Mouse (Mus musculus): ENCODE data around the gene Bag6. TPM values are rescaled to one million over a fixed set of nuclear protein-coding genes. Genes with fewer than 3 reads are reported as not detected.
A peak's percentile ranks its signal among the peaks of the same experiment; 100 is the strongest.

Gene Bag6
- polyA plus RNA-seq, 1 experiment: 271 TPM

- Histone ChIP-seq H3ac (ENCODE audit: control insufficient read depth, insufficient read length) (no peak overlapping the region), H3K79me2 (ENCODE audit: control insufficient read depth, insufficient read depth) (peaks cover 36% of the 10 kb centered on the region), H3K4me2 (ENCODE audit: low read depth) (peak overlapping the region; percentile 96), H3K36me3 (ENCODE audit: control insufficient read depth, insufficient read depth) (peaks cover 6% of the 10 kb centered on the region), H3K4me3 (peak overlapping the region; percentile 83), H3K27me3 (ENCODE audit: control insufficient read depth, insufficient read depth, insufficient read length) (no peaks in the 10 kb centered on the region)
- TF ChIP-seq POLR2AphosphoS2 (IDR thresholded peaks at IDR 0.05; ENCODE audit: insufficient read length, low read depth): no peak
- TF ChIP-seq TCF12 (IDR thresholded peaks at IDR 0.05; ENCODE audit: insufficient read depth, poor library complexity, severe bottlenecking): no peak
- no peak for TF ChIP-seq CEBPB (IDR thresholded peaks at IDR 0.05; ENCODE audit: insufficient read depth, poor library complexity, severe bottlenecking)
- TF ChIP-seq E2F4 (IDR thresholded peaks at IDR 0.05; ENCODE audit: insufficient read depth): no peak
- TF ChIP-seq MYOD1 (IDR thresholded peaks at IDR 0.05; ENCODE audit: control insufficient read depth in 1 of 3, insufficient read length in 2 of 3, low read depth in 2 of 3): no peak
- no peak for TF ChIP-seq MAX (IDR thresholded peaks at IDR 0.05; ENCODE audit: low read depth)
- TF ChIP-seq POLR2A (IDR thresholded peaks at IDR 0.05; ENCODE audit: insufficient read length, low read depth): no peak
- no peak for TF ChIP-seq TCF3 (IDR thresholded peaks at IDR 0.05; ENCODE audit: insufficient read length, low read depth)
- no peak for TF ChIP-seq SRF (IDR thresholded peaks at IDR 0.05; ENCODE audit: control insufficient read depth, insufficient read length, low read depth)
- TF ChIP-seq REST (IDR thresholded peaks at IDR 0.05; ENCODE audit: insufficient read depth, insufficient read length): no peak
- no peak for TF ChIP-seq MYOG (IDR thresholded peaks at IDR 0.05; ENCODE audit: control insufficient read depth in 1 of 3, insufficient read depth in 1 of 3, insufficient read length in 2 of 3, low read depth in 2 of 3)
- TF ChIP-seq USF1 (IDR thresholded peaks at IDR 0.05; ENCODE audit: low read depth): no peak
Measured at GRCm38 (mm10) chr17:35166352-35167035, 31.5 kb downstream of the Bag6 start.

GRCm38 (mm10) chr17:35167794-35168193 is 32.8 kb downstream of the Bag6 start:
- Histone ChIP-seq H3K36me3 (ENCODE audit: control insufficient read depth, insufficient read depth) (no peaks in the 10 kb centered on the region), H3ac (ENCODE audit: control insufficient read depth, insufficient read length) (no peak overlapping the region), H3K27me3 (ENCODE audit: control insufficient read depth, insufficient read depth, insufficient read length) (no peaks in the 10 kb centered on the region), H3K79me2 (ENCODE audit: control insufficient read depth, insufficient read depth) (peaks cover 23% of the 10 kb centered on the region), H3K4me2 (ENCODE audit: low read depth) (no peak overlapping the region), H3K4me3 (no peak overlapping the region)
- TF ChIP-seq POLR2A (IDR thresholded peaks at IDR 0.05; ENCODE audit: insufficient read length, low read depth): no peak
- no peak for TF ChIP-seq MYOD1 (IDR thresholded peaks at IDR 0.05; ENCODE audit: control insufficient read depth in 1 of 3, insufficient read length in 2 of 3, low read depth in 2 of 3)
- TF ChIP-seq E2F4 (IDR thresholded peaks at IDR 0.05; ENCODE audit: insufficient read depth): no peak
- TF ChIP-seq POLR2AphosphoS2 (IDR thresholded peaks at IDR 0.05; ENCODE audit: insufficient read length, low read depth): no peak
- no peak for TF ChIP-seq TCF3 (IDR thresholded peaks at IDR 0.05; ENCODE audit: insufficient read length, low read depth)
- no peak for TF ChIP-seq USF1 (IDR thresholded peaks at IDR 0.05; ENCODE audit: low read depth)

- TF ChIP-seq SRF (IDR thresholded peaks at IDR 0.05; ENCODE audit: control insufficient read depth, insufficient read length, low read depth): no peak
- TF ChIP-seq E2F4 (IDR thresholded peaks at IDR 0.05; ENCODE audit: insufficient read depth): no peak
- no peak for TF ChIP-seq TCF3 (IDR thresholded peaks at IDR 0.05; ENCODE audit: insufficient read length, low read depth)
- TF ChIP-seq TCF12 (IDR thresholded peaks at IDR 0.05; ENCODE audit: insufficient read depth, poor library complexity, severe bottlenecking): no peak
- TF ChIP-seq POLR2A (IDR thresholded peaks at IDR 0.05; ENCODE audit: insufficient read length, low read depth): no peak
- TF ChIP-seq MYOG (IDR thresholded peaks at IDR 0.05; ENCODE audit: control insufficient read depth in 1 of 3, insufficient read depth in 1 of 3, insufficient read length in 2 of 3, low read depth in 2 of 3): no peak
- TF ChIP-seq USF1 (IDR thresholded peaks at IDR 0.05; ENCODE audit: low read depth): no peak
- no peak for TF ChIP-seq POLR2AphosphoS2 (IDR thresholded peaks at IDR 0.05; ENCODE audit: insufficient read length, low read depth)
- TF ChIP-seq MYOD1 (IDR thresholded peaks at IDR 0.05; ENCODE audit: control insufficient read depth in 1 of 3, insufficient read length in 2 of 3, low read depth in 2 of 3): no peak
- TF ChIP-seq REST (IDR thresholded peaks at IDR 0.05; ENCODE audit: insufficient read depth, insufficient read length): no peak
- TF ChIP-seq MAX (IDR thresholded peaks at IDR 0.05; ENCODE audit: low read depth): no peak
- no peak for TF ChIP-seq CEBPB (IDR thresholded peaks at IDR 0.05; ENCODE audit: insufficient read depth, poor library complexity, severe bottlenecking)
- Histone ChIP-seq H3K4me3 (no peak overlapping the region), H3K4me2 (ENCODE audit: low read depth) (no peak overlapping the region), H3K79me2 (ENCODE audit: control insufficient read depth, insufficient read depth) (peaks cover 14% of the 10 kb centered on the region), H3ac (ENCODE audit: control insufficient read depth, insufficient read length) (no peak overlapping the region), H3K27me3 (ENCODE audit: control insufficient read depth, insufficient read depth, insufficient read length) (no peaks in the 10 kb centered on the region), H3K36me3 (ENCODE audit: control insufficient read depth, insufficient read depth) (no peaks in the 10 kb centered on the region)
Measured at GRCm38 (mm10) chr17:35168541-35169207, 33.7 kb downstream of the Bag6 start.

DNA sequence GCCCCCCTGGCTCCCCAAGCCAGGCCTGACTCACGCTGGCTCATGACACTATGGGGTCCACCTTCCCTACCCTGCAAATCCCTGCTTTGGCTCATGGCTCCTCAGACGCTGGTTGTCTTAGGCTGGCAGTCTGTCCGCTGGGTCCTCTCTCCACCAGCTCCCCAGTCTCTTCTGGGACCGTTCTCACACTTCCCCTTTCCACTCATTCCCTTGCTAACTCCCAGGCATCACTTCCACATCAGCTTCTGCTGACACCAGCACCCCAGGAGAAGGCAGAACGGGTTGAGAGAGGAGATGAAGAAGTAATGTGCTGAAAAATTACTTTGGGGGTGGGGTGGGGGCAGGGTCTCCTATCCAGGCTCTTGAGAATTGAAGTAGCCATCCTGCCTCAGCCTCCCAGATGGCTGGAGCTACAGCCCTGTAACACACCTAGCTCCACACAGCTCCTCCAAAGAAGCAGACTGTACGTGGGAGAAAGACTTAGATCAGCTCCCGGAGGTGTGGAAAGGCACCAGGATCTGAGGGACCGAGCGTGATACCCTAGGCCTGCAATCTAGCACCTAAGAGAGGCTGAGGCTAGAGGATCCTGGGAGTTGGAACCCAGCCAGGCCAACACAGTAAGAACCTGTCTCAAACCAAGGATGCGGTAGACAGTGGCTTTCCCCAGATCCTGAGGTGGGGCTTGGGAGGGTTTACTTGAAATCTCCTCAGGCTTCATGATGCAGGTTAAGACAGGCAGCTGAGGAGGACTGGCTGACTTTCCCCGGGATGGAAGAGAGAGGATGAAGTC is 37.7 kb downstream of the Bag6 start:
- H3K36me3 ChIP-seq (ENCODE audit: control insufficient read depth, insufficient read depth): no peaks in the 10 kb centered on the region
- no peak for TF ChIP-seq E2F4 (IDR thresholded peaks at IDR 0.05; ENCODE audit: insufficient read depth)
- no peak for TF ChIP-seq MAX (IDR thresholded peaks at IDR 0.05; ENCODE audit: low read depth)
- TF ChIP-seq MYOG (IDR thresholded peaks at IDR 0.05; ENCODE audit: control insufficient read depth in 1 of 3, insufficient read depth in 1 of 3, insufficient read length in 2 of 3, low read depth in 2 of 3): no peak
- TF ChIP-seq MYOD1 (IDR thresholded peaks at IDR 0.05; ENCODE audit: control insufficient read depth in 1 of 3, insufficient read length in 2 of 3, low read depth in 2 of 3): no peak
- TF ChIP-seq POLR2A (IDR thresholded peaks at IDR 0.05; ENCODE audit: insufficient read length, low read depth): no peak
- no peak for TF ChIP-seq SRF (IDR thresholded peaks at IDR 0.05; ENCODE audit: control insufficient read depth, insufficient read length, low read depth)
- no peaks in the 10 kb centered on the region for H3K79me2 ChIP-seq (ENCODE audit: control insufficient read depth, insufficient read depth)
- H3ac ChIP-seq (ENCODE audit: control insufficient read depth, insufficient read length): no peak overlapping the region
- H3K27me3 ChIP-seq (ENCODE audit: control insufficient read depth, insufficient read depth, insufficient read length): no peaks in the 10 kb centered on the region
- no peak overlapping the region for H3K4me3 ChIP-seq
- no peak overlapping the region for H3K4me2 ChIP-seq (ENCODE audit: low read depth)

Measured in myocyte (in vitro differentiated cells).